Mouse (Mus musculus): Measurements from ENCODE around the gene Rraga. TPM values are rescaled to one million over a fixed set of nuclear protein-coding genes. Genes with fewer than 3 reads are reported as not detected.

Gene Rraga
- 126 and 132 TPM in 2 replicates for polyA plus RNA-seq (2014; fragmentation: Nextera tagmentation; extraction: Ambion mirVana)

DNA sequence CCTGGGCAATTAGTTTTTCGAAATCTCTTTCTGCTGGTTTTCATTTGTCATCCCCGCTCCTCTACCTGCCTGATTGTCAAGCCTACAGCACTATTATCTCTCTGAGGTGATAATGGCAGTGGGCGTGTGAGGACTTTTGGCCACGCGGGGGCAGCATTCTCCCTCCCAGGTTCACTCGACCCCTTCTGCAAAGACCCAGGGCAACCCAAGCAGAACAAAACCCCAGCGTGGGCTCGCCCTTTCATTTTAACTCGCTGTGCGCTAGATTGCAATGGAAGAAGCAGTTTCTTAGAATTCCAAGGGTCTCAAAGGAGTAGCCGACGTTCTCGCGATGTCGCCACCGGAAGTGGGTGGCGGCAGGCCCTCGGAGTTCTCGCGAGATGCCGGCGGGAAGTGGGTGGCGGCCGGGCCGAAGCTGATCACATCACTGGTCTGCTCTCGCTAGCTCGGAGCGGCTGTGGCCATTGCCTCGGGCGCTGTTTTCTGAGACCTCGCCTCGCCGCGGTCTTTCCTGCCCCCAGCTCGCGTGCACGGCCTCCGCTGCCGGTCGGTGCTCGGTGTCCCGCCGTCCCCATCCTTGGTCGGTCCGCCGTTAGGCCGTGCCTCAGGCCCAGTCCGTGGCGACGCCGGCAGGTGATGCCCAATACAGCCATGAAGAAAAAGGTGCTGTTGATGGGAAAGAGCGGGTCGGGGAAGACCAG is at the start of gene Rraga:
Gene Rraga, plus strand, starts transcription at position 386 of the 701 bp plus-strand sequence.
- under 1% methylated on average over 53 of the region's 53 CpGs for WGBS
- DNase-seq (ENCODE audit: low spot score) = peak; percentile 98
- Histone ChIP-seq H3K36me3 (ENCODE audit: control insufficient read depth, insufficient read depth, low read length) (peaks cover 14% of the 10 kb centered on the region), H3K9ac (ENCODE audit: low read length) (peak within 1 kb of the TSS; percentile 98), H3K4me1 (ENCODE audit: control insufficient read depth, insufficient read depth, low read length) (peaks cover 14% of the 10 kb centered on the region), H3K27ac (ENCODE audit: low read depth, low read length) (peak within 1 kb of the TSS; percentile 96), H3K4me2 (ENCODE audit: low read length) (peak within 1 kb of the TSS; percentile 88), H3K4me3 (ENCODE audit: low read depth, low read length) (peak within 1 kb of the TSS; percentile 89), H3K9me3 (replicated peaks; ENCODE audit: control insufficient read depth, low read length) (no peaks in the 10 kb centered on the region), H3K27me3 (replicated peaks; ENCODE audit: control insufficient read depth, insufficient read depth, low read length) (no peaks in the 10 kb centered on the region)
- ATAC-seq = peak; percentile 98

DNA sequence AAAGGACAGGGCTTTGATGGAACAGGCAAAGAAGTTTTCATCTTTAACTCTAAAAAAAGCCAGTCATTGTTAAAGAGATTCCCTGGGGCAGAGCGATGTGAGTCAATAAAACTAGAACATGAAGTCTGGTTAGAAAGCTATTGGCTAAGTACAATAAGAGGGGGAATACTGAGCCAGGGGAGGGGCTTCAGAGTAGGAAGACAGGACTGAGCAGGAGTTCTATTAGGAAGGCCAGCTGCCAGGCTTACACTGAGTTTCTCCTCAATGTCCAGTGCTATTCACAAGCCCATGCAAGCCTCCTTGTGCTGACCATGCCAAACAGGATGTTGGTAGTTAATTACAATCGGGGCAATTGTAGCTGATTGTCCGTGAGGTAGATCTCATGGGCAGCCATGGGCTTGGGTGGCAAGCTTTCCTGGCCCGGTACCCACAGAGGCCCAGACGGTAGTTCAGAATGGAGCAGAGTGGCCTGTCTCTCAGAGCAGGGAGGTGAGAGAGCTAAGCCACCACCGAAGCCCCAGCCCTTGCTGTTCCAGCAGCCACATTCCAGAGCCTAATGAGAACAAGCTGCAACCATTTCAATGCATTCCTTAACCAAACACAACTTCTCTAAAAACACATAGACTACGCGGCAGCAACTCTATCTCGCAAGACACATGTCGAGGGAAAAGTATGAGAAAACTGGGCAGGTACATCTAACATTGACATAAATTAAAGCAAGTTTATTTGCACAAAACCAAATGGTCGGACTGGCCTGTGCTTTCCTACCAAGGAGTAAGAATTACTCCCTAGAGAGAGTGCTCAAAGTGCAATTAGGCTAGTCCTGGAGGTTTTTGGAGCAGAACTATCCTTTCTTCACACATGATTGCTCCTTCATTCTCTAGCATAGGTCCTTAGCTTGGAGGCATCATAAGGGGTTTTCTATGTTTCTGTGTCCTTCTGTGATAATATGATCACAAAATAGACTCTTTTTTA is 48.0 kb upstream of the Rraga start:
- no peaks in the 10 kb centered on the region for H3K27me3 ChIP-seq (replicated peaks; ENCODE audit: control insufficient read depth, insufficient read depth, low read length)
- 85% methylated on average over 11 of the region's 11 CpGs for WGBS
- ATAC-seq = no peak
- no peak overlapping the region for H3K9ac ChIP-seq (ENCODE audit: low read length)
- H3K27ac ChIP-seq (ENCODE audit: low read depth, low read length) = no peak overlapping the region
- H3K4me3 ChIP-seq (ENCODE audit: low read depth, low read length) = no peak overlapping the region
- no peaks in the 10 kb centered on the region for H3K36me3 ChIP-seq (ENCODE audit: control insufficient read depth, insufficient read depth, low read length)
- DNase-seq (ENCODE audit: low spot score) = no peak
- no peaks in the 10 kb centered on the region for H3K9me3 ChIP-seq (replicated peaks; ENCODE audit: control insufficient read depth, low read length)
- no peak overlapping the region for H3K4me2 ChIP-seq (ENCODE audit: low read length)
- H3K4me1 ChIP-seq (ENCODE audit: control insufficient read depth, insufficient read depth, low read length) = no peaks in the 10 kb centered on the region

DNA sequence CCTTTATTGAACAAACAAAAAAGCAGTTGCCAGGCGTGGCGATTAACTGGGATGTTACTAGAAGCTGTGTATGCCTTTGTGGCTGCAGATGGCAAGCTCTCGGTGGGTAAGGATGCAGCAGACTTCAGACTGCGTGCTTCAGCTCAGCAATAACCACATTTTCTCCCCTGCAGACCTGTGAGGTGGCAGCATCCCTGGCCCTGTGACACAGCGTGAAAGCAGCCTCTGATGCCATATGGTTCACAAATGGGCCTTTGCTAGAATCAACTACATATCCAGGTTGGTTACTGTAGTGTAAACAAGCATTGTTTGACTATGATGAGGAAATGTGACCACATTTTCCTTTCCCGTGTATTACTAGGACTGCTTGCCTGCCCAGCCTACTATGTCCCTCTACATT is 46.3 kb upstream of the Rraga start:
- H3K9me3 ChIP-seq (replicated peaks; ENCODE audit: control insufficient read depth, low read length) = no peaks in the 10 kb centered on the region
- H3K4me3 ChIP-seq (ENCODE audit: low read depth, low read length) = no peak overlapping the region
- H3K4me2 ChIP-seq (ENCODE audit: low read length) = no peak overlapping the region
- WGBS = 71% methylated on average over 6 of the region's 6 CpGs
- DNase-seq (ENCODE audit: low spot score) (peak; percentile 7), ATAC-seq (no peak)
- no peak overlapping the region for H3K27ac ChIP-seq (ENCODE audit: low read depth, low read length)
- H3K9ac ChIP-seq (ENCODE audit: low read length) = no peak overlapping the region; the same call in 1 of the 2 replicates
- H3K36me3 ChIP-seq (ENCODE audit: control insufficient read depth, insufficient read depth, low read length) = no peaks in the 10 kb centered on the region
- H3K27me3 ChIP-seq (replicated peaks; ENCODE audit: control insufficient read depth, insufficient read depth, low read length) = no peaks in the 10 kb centered on the region
- no peaks in the 10 kb centered on the region for H3K4me1 ChIP-seq (ENCODE audit: control insufficient read depth, insufficient read depth, low read length)

DNA sequence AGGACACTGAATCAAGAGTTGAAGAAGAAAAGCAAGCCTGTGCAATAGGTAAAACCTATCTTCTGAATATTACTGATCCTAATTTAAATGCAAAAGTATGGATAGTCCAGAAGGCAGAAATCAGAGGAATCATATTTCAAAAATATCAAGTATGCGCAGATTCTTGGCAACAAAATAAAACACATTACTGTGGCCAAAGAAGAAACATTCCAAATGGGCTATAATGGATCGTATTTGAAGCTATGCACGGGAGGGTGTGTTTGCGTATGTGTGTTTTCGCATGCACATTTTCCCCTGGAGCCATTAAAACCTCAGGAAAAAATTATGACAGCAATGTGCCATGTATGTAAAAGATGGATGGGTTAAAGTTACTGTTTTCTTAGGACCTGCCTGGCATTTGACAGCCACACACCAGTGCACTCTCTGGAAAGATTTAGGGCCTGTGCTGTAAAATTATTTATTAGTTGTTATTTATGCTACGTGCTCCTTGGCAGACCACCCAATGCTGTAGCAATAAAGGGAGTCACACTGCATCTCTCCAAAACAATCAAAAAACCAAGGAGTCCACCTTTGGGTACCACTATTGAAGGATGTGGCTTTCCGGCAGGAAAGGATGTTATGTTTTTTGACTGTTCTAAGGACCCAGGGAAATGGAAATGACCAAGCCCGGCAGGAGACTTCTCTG is 41.9 kb upstream of the Rraga start:
- H3K4me3 ChIP-seq (ENCODE audit: low read depth, low read length) = no peak overlapping the region
- DNase-seq (ENCODE audit: low spot score) (no peak), ATAC-seq (no peak)
- H3K27me3 ChIP-seq (replicated peaks; ENCODE audit: control insufficient read depth, insufficient read depth, low read length) = no peaks in the 10 kb centered on the region
- H3K4me1 ChIP-seq (ENCODE audit: control insufficient read depth, insufficient read depth, low read length) = no peaks in the 10 kb centered on the region
- WGBS = 83% methylated on average over 8 of the region's 8 CpGs
- no peak overlapping the region for H3K9ac ChIP-seq (ENCODE audit: low read length)
- no peaks in the 10 kb centered on the region for H3K9me3 ChIP-seq (replicated peaks; ENCODE audit: control insufficient read depth, low read length)
- no peak overlapping the region for H3K27ac ChIP-seq (ENCODE audit: low read depth, low read length)
- no peak overlapping the region for H3K4me2 ChIP-seq (ENCODE audit: low read length)
- no peaks in the 10 kb centered on the region for H3K36me3 ChIP-seq (ENCODE audit: control insufficient read depth, insufficient read depth, low read length)

DNA sequence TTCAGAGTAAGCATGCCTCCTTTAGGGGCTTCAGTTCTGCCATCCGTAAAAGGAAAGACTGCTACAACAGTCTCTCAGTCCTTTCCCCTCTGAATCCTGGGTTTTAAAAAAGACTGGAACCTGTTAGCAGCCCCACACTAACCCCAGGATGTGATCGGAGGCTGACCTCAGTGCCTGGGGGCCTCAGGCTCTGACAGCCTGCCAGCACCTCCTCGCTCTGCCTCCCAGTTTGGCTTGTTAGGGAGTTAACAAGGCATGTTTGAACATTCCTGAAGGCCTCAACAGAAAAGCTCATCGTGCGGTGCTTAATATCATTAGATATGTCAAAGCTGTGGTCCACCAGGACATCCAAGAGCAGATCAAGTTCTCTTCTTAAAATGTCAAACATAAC is 41.4 kb upstream of the Rraga start:
- Histone ChIP-seq H3K27me3 (replicated peaks; ENCODE audit: control insufficient read depth, insufficient read depth, low read length) (no peaks in the 10 kb centered on the region), H3K4me2 (ENCODE audit: low read length) (no peak overlapping the region), H3K9me3 (replicated peaks; ENCODE audit: control insufficient read depth, low read length) (no peaks in the 10 kb centered on the region), H3K27ac (ENCODE audit: low read depth, low read length) (no peak overlapping the region), H3K9ac (ENCODE audit: low read length) (no peak overlapping the region), H3K4me3 (ENCODE audit: low read depth, low read length) (no peak overlapping the region), H3K36me3 (ENCODE audit: control insufficient read depth, insufficient read depth, low read length) (no peaks in the 10 kb centered on the region), H3K4me1 (ENCODE audit: control insufficient read depth, insufficient read depth, low read length) (no peaks in the 10 kb centered on the region)
- WGBS = 78% methylated on average over 5 of the region's 5 CpGs
- no peak for DNase-seq (ENCODE audit: low spot score)
- no peak for ATAC-seq

DNA sequence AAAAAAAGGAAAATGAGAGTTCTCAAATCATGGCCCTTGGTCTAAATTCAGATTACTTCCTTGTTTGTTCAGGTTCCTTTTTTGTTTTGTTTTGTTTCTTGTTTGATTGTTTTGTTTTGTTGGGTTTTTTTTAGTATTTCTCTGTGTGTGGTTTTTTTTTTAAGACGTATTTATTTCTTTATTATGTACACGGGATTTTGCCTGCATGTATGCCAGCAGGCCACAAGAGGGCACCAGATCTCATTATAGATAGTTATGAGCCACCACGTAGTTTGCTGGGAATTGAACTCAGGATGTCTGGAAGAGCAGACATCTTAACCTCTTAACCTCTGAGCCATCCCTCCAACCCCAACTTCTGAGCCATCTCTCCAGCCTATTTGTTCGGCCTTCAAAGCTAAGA is 37.5 kb upstream of the Rraga start:
- no peak overlapping the region for H3K4me2 ChIP-seq (ENCODE audit: low read length)
- WGBS = 40% methylated on average over 4 of the region's 4 CpGs
- DNase-seq (ENCODE audit: low spot score) (peak; percentile 66), ATAC-seq (no peak)
- H3K4me3 ChIP-seq (ENCODE audit: low read depth, low read length) = no peak overlapping the region
- H3K27me3 ChIP-seq (replicated peaks; ENCODE audit: control insufficient read depth, insufficient read depth, low read length) = no peaks in the 10 kb centered on the region
- H3K9ac ChIP-seq (ENCODE audit: low read length) = no peak overlapping the region
- no peak overlapping the region for H3K27ac ChIP-seq (ENCODE audit: low read depth, low read length)
- H3K4me1 ChIP-seq (ENCODE audit: control insufficient read depth, insufficient read depth, low read length) = no peaks in the 10 kb centered on the region
- H3K9me3 ChIP-seq (replicated peaks; ENCODE audit: control insufficient read depth, low read length) = no peaks in the 10 kb centered on the region
- H3K36me3 ChIP-seq (ENCODE audit: control insufficient read depth, insufficient read depth, low read length) = no peaks in the 10 kb centered on the region

DNA sequence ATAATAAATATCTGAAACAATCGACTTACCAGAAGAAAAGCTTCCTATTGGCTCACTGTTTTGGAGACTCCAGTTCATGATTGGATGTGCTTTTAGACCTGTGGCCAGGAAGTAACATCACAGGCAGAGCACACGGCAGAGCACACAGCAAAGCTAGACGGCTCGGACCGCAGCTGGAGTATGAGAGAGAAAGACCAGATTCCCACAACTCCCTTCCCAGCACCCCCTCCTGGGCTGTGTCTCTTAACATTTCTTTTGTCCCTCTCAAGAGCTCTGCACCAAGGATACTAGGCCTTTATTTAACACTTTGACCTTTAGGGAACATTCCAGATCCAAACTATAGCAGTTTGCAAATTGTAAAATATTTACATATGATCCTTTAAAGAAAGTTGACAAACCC is 36.5 kb upstream of the Rraga start:
- ATAC-seq (no peak), DNase-seq (ENCODE audit: low spot score) (no peak)
- H3K4me1 ChIP-seq (ENCODE audit: control insufficient read depth, insufficient read depth, low read length) = no peaks in the 10 kb centered on the region
- no peak overlapping the region for H3K4me2 ChIP-seq (ENCODE audit: low read length)
- no peak overlapping the region for H3K4me3 ChIP-seq (ENCODE audit: low read depth, low read length)
- no peak overlapping the region for H3K9ac ChIP-seq (ENCODE audit: low read length)
- whole genome bisulfite sequencing = 94% methylated on average over 5 of the region's 5 CpGs
- H3K36me3 ChIP-seq (ENCODE audit: control insufficient read depth, insufficient read depth, low read length) = no peaks in the 10 kb centered on the region
- H3K27me3 ChIP-seq (replicated peaks; ENCODE audit: control insufficient read depth, insufficient read depth, low read length) = no peaks in the 10 kb centered on the region
- H3K27ac ChIP-seq (ENCODE audit: low read depth, low read length) = no peak overlapping the region
- H3K9me3 ChIP-seq (replicated peaks; ENCODE audit: control insufficient read depth, low read length) = no peaks in the 10 kb centered on the region

DNA sequence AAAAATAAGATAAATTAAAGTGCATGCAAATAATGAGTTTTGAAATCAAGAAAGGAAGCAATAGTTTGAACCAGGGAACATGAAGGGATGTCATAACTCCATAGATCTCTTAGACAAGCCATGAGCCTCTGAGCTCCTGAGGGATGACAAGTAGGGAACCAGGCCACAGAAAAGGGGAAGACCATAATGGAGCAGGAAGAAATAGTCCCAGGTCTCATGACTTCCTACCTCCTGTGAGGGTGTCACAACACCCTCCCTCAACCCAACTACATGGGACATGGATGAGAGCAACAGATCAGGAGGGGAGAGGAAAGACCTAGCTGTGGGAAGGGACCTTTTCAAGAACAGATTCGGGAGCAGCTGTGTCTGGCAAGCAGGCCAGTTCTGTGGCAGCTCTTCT is 33.9 kb upstream of the Rraga start:
- H3K4me3 ChIP-seq (ENCODE audit: low read depth, low read length) = no peak overlapping the region
- WGBS = 65% methylated on average over 1 of the region's 1 CpGs
- no peaks in the 10 kb centered on the region for H3K27me3 ChIP-seq (replicated peaks; ENCODE audit: control insufficient read depth, insufficient read depth, low read length)
- no peak overlapping the region for H3K27ac ChIP-seq (ENCODE audit: low read depth, low read length)
- H3K36me3 ChIP-seq (ENCODE audit: control insufficient read depth, insufficient read depth, low read length) = no peaks in the 10 kb centered on the region
- ATAC-seq (no peak), DNase-seq (ENCODE audit: low spot score) (no peak)
- no peaks in the 10 kb centered on the region for H3K9me3 ChIP-seq (replicated peaks; ENCODE audit: control insufficient read depth, low read length)
- H3K4me2 ChIP-seq (ENCODE audit: low read length) = no peak overlapping the region
- H3K9ac ChIP-seq (ENCODE audit: low read length) = no peak overlapping the region
- no peaks in the 10 kb centered on the region for H3K4me1 ChIP-seq (ENCODE audit: control insufficient read depth, insufficient read depth, low read length)
